Mouse (Mus musculus): ENCODE data around the gene Hoxb4.

The Hoxb4 gene

DNA sequence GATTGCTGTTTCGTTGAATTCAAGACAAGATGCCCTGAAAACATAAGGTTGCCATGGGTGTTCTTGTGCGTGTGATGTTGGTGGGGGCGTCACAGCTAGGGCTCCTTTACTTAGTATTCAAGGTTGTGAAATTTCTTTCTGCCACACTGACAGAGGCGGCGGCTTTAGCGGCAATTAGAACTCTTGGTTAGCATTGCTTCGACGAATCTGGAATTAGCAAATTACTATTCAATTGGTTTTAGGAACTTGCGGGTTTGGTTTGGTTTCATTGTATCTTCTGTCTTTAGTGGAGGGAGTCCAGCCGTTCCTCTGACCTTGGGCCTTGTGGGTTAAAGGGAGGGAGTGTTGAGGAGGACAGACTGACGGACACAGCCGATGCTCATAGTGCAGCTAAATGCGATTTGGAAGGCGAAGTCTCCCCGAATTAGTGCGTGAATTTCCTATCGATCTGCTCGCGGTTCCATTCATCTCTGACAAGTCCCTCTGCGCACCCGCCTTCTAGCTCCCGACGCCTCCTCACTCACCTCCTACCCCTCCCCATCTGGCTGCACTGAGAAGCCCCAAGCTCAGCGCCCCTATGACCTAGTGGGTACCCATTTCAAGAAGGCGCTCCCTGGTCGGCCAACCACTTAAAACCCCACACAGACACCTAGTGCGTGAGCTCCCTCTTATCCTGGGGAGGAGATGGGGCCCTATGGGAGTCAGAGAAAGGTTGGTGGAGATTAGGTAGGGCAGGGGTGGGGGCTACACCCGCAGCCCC lies at the start of gene Hoxb4:
Gene Hoxb4 (plus strand): TSS at position 660 of the 760 bp plus-strand sequence.
- DNase-seq, result no peak

DNA sequence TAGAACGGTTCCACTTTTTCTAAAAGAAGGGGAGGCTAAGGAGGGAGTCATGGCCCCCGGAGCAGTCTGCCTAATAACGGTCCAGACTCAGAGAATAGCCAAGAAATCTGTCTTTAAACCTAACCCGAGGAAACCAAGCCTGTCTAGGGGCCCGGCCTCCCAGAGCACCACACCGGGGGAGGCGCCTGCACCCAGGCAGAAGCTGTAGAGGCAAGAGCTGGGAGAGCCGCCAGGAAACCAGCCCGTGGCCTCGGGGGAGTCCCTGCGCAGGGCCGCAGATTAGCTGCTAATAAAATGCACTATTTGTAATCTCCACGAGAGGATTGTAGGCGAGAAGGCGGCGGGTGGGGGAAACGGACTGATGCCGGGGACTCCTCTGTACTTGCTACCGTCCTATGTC lies 48.2 kb upstream of the Hoxb4 start:
- no peak for DNase-seq

DNA sequence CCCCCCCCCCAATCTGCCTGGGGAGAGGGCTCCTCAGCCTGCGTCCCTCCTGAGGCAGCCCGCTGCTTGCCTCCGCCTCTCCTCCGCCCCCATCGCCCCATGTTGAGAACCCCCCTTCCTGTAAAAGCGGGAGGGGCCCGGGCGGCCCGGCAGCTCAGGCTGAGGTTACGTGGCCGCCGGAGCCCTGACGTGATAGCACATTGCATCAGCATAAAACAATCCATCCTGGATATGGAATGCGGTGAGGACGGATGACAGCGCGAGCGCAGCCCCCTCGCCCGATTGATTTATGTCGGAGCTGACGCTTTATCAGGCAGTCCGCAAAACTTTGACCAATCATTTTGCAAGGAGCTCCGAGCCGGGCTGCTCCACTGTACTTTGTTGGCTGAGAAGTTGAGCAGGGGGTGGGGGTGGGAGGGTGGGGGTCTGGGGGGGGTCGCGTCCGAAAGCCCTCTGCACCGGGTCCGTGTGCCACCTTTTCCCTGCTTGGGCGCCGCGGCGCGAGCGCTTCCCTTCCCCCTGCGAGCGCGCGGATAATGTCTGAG lies 47.0 kb upstream of the Hoxb4 start, which contains the start of gene Hoxb9:
Gene Hoxb9 (plus strand): TSS at position 462 of the 545 bp plus-strand sequence.
- DNase-seq, result no peak

DNA sequence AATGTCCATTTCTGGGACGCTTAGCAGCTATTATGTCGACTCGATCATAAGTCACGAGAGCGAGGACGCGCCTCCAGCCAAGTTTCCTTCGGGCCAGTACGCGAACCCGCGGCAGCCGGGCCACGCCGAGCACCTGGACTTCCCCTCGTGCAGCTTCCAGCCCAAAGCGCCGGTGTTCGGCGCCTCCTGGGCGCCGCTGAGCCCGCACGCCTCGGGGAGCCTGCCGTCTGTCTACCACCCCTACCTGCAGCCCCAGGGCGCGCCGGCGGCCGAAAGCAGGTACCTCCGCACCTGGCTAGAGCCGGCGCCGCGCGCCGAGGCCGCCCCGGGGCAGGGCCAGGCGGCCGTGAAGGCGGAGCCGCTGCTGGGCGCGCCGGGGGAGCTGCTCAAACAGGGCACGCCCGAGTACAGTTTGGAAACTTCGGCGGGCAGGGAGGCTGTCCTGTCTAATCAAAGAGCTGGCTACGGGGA lies 46.5 kb upstream of the Hoxb4 start:
- no peak for DNase-seq

DNA sequence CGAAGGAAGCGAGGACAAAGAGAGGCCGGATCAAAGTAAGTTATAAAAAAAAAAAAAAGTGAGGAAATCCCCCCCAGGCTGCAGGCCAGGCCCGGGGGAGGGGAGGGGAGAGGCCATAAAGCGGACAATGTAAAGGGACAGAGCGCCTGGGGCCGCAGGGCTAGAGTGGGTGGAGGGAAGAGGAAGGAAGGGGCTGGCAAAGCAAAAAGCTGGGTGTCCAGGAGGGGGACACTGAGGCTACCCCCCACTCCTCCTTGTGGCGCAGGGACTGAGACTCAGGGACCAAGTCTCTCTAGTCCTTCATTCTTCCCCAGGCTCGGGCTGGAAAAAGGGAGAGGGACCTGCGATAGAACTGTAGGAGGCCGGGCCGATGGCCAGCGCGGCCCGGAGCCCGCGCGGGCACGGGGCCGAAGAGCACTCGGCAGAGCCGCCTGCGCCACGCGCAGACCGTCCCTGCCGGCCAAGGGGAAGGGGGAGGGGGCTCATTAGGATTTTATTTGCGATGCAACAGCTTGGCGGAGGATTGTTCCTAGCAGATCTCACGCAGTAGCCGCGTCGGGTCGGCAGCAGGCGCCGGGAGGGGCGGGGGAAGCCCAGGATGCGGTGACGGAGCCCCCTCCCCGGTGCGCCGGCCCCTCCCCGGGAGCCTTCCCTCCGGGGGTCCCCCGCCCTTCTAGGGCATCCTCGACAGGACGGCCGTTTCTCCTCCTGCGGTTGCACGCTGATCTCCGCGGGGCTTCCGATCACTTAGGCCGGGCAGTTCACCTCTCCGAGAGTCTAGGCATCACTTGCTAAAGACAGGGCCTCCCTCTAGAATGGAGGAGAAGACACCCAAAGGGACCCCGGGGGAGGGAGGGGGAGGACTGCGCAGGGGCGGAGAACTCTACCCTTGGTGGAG lies 45.8 kb upstream of the Hoxb4 start:
- DNase-seq, result no peak

DNA sequence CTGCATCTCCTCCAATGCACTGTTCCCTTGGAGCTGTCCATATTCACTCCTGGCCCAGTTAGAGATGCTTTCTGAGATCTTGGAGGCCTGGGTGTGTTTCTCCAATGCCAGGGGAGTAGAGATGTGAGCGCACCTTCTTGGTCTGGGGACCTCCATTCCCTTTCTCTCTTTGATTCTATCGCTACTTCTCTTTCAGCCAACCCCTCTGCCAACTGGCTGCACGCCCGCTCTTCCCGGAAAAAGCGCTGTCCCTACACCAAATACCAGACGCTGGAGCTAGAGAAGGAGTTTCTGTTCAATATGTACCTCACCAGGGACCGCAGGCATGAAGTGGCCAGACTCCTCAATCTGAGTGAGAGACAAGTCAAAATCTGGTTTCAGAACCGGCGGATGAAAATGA lies 43.6 kb upstream of the Hoxb4 start:
- DNase-seq, result no peak

DNA sequence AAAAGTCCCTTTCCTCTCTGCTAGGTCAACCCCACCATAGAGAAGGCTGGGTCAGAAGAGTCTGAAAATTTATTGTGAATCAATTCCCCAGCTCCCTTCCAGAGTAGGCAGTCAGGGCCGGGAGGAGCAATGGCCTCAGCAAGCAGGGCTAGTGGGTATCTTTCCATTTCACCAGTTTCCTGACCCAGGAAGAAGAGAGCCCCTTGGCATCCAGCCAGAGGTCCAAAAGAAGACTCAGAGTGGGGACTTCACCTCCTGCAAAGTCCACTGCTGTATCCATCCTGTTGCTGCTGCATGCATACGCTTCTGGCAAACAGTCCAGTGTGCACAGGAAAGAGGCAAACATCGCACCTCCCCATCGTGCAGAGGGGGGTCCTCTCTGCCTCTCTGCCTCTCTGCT lies 42.2 kb upstream of the Hoxb4 start:
- no peak for DNase-seq

DNA sequence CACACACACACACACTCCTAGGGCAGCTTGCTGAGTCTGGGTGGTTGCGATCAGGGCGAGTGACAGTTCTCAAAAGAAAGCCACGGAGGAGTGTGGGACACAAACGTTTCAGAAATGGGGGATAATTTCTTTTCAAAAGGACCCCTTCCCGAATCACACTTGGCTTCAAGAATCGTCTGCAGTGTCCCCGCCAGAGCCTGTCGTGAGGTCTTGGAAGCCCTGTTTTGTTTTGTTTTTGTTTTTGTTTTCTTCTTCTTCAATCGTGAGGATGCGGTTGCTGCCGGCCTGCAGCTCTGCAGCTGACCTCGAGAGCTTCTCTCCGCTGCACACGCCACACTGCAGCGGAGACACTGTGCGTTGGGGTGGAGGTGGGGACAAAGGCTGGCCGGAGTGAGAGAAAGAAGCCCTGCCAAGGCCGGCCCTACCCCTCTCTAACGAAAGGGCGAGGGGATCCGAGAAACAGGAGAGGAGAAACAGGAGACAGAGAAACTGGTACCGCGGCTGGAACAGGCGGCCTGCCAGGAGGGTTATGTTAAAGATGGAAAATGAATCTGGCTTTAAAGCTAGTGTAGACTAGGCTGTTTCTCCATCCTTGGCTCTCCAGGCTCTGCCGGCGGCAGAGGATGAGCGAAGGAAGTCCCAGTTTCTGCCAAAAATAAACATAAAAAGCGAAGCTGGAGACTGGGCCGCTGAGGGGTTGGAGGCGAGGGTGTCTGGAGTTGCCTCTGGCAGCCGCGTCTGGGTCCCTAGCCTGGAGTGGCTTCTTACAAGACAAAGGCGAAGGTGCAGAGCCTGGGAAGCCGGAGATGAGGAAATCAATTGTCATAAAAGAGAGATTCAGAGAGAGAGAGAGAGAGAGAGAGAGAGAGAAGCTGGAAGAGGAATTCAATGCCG lies 40.7 kb upstream of the Hoxb4 start:
- no peak for DNase-seq

DNA sequence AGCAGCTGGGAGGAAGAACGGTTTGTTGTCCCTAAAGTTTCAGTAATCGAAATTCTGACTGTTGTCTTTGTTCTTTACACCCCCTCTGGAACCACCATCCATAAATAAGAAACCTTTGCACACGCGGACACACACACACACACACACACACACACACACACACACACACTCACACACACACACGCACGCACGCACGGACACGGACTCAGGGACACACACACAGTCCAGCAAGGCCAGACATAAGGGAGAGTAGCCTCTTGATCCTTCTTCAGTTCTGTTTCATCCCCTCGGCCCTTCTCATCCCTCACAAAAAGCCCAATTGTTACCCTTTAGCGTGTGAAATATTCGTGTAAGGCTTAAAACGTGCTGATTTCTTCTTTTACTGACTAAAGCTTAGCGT lies 39.7 kb upstream of the Hoxb4 start:
- no peak for DNase-seq

DNA sequence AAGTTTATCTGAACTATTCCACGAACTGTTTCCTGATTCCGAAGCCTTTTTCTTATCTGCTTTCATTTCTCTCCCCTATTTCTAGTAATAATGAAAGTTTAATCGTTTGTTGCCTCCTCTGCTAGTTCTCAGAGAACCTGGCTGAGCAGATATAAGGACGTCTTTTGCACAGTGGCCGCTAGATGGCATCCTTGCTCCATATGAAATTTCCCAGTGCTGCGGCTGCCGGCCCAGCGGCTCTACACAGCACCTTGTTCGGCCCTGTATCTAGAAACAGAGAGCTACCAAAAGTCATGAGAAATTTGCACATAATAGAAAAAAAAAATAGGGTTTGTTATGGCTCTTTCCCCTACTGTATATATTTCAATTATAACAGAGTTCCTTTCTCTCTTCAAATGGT lies 39.3 kb upstream of the Hoxb4 start:
- DNase-seq, result peak; percentile 77

DNA sequence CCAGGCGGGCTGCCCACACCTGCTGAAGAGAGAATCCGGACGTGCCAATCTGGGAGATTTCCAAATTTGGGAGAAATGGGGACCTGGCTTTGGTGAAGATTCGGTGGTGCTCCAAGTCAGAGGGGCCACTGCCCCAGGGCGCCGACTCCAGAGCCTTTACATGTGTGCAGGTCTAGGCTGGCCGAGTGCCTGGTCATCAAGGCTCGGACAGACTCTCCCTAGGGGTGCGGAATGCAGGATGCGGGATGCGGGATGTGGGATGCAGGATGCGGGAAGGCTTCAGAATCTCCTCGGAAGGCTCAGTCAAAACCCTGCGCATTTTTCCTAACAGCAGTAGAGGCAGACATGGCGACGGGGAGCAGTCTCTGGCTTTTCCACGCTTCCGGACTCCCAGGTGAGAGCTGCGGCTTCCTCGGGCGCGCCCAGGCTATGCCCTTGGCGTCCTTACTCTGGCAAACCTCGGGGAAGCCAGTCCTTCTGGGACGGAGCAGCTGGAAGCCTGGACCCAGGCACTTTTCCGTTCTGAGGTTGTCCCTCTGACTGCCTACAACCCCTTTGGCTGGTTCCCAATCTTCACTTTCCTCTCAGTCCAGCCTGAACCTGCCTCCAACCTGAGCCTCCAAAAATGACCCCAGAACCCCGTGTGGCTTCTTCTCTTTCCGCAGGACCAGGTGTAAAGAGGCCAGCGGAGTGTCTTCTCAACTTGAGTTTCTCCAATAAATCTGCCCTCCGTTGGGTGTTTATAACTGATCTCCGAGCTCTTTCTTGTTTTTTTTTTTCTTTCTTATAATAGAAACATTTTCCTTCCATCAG lies 38.4 kb upstream of the Hoxb4 start:
- no peak for DNase-seq

DNA sequence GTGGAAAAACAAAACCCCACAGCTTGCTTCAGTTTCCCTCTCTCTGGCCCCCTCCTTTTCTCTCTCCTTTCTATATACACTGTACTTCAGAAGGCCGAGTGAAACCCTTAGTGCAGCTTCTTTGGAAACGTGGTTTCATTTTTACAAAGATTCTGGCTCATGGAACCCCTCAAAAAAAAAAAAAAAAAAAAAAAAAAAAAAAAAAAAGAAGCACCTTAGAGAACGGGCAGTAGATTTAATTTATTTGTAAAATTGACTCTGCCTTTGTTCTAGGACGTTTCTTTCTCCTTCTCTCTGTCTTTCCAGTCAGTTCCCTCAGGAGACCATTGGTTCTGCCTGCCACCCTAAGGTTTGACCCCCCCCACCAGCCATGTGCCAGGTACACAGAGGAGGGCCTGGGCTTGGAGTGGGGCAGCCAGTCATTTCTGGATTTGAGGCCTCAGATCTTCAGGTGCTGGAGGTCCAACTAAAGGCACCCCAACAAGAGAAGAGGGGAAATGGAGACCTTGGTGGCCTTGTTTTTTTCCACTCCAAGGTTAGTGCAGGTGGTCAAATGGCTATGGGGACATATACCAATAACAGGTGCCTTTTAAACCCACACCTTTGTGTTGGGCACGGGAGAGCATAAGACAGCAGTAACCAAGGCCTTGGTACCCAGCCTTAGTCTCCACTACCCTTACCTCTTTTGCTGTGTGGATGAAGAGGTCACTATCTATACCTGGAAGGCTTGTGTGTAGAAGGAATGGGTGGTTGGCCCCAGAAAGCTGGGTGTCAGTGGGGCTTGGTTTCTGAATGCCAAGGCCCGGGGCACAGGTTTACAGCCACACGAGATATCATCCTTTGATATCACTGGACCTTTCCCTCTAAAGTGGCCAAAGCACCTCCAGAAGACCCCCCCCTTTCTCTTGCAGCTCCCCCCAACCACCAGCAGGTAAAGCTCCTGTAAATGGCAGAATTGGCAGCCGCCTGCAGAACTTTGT lies 37.4 kb upstream of the Hoxb4 start:
- no peak for DNase-seq

DNA sequence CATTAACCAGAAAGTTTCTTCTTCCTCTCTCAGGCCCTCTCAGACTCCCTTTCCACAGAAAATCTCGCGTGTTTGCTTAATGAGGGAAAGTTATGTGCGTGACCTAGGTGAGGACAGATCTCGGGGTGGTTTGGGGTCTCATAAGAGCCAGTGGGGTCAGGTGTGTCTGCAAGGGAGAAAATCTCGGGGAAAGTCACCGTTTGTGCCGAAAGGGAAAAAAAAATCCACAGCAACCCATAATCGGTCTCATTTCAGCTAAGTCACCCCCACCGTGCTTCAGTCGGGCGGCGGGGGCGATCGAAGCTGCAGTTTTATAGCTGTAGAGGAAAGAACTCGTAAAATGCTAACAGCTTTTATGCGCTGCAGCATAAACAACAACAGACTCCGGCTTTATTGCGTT lies 36.7 kb upstream of the Hoxb4 start:
- DNase-seq, result no peak

DNA sequence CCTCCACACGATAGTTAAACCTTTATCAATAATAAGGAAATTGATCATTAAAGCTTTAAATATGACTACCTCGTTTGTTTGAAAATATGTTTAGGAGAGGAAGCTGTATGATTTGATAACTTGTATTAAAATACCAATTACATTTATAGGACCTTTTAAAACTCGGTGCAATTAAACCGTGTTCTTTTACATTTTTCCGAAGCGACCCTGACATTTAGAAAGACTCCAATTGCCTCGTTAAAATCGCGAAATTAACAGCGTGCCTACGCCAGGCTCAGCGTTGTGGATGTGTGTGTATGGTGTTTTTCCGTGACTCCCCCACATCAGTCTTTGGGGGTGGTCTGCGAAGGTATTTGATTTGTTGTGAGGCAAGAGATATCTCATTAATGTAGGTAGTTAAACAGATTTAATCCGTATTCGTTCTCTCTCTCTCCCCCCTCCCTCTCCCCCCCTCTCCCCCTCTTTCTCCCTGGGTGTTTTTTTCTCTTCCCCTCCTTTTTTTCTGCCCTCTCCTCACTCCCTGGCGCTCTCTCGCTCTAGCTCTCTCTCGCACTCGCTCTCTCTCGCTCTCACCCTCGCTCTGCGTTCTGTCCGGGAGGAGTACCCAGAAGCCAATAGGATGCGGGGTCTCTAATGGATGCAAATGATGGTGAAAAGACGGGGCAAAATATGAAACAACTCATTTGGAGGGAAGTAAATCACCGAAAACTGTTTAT lies 36.1 kb upstream of the Hoxb4 start, which contains the start of gene Hoxb8:
Gene Hoxb8 (plus strand): TSS at position 51 of the 716 bp plus-strand sequence.
- no peak for DNase-seq

DNA sequence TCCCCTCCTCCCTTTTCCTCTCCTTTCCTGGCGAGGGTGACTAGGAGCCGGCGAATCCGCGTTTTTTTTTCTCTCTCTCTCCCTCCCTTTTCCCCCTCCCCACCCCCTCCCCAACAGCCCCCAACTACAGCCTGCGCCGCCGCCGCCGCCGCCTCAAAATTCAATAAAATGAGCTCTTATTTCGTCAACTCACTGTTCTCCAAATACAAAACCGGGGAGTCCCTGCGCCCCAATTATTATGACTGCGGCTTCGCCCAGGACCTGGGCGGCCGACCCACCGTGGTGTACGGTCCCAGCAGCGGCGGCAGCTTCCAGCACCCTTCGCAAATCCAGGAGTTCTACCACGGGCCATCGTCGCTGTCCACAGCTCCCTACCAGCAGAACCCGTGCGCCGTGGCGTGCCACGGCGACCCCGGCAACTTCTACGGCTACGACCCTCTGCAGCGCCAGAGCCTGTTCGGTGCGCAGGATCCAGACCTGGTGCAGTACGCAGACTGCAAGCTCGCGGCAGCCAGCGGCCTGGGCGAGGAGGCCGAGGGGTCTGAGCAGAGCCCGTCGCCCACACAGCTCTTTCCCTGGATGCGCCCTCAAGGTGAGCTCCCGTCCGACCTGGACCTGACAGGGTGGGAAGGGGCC lies 35.2 kb upstream of the Hoxb4 start:
- no peak for DNase-seq

DNA sequence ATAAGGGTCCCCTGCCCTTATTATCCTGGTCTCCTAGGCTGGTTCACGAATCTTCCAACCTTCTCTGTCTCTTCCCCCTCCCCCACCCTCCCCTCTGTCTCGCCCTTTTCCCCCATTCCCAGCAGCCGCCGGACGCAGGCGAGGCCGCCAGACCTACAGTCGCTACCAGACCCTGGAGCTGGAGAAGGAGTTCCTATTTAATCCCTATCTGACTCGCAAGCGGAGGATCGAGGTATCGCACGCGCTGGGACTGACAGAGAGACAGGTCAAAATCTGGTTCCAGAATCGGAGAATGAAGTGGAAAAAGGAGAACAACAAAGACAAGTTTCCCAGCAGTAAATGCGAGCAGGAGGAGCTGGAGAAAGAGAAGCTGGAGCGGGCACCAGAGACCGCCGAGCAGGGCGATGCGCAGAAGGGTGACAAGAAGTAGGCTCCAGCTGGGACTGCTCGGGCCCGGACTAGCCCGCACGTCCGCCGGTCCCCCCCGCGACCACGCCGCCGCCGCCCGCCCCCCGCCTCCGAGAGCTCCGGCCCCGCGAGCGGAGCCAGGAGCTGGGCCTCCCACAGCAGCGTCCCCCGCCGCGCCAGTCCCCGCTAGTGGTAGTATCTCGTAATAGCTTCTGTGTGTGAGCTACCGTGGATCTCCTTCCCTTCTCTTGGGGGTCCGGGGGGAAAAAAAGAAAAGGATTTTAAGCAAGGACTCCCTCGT lies 33.9 kb upstream of the Hoxb4 start:
- no peak for DNase-seq

DNA sequence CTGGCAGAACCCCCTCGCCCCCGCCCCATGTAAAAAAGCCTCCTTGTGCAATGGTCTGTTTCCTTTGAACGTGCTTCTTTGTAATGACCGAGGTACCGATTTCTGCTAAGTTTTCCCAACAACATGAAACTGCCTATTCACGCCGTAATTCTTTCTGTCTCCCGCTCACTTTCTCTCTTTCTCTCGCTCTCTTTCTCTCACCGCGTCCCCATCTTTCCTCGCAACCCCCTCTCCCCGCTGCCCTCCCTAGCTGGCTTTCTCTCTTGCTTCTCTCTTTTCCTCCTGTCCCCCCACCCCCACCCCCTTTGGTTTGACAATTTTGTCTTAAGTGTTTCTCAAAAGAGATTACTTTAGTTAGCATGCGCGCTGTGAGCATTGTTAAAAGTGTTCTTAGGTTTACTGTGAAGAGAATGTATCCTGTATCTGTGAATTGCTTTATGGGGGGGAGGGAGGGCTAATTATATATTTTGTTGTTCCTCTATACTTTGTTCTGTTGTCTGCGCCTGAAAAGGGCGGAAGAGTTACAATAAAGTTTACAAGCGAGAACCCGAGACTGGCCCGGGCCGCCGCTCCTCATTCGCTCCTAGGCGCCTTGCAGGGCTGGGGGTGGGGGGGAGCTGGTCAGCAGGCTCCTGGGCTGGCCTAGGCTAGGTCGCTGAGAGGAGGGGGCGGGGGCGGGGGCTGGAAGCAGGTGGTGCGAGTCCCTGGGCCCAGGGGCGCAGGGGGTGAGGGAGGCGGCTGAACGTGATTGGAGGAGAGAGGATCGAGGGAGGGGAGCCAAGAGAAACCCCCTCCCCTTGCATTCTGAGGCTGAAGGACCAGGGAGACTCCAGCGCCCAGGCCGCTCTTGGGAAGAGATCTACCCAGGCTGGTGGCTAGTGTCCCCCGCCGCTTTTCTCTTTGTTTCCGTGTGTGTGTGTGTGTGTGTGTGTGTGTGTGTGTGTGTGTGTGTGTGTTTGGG lies 33.0 kb upstream of the Hoxb4 start:
- no peak for DNase-seq
